32 mouse cellular contexts compared by ENCODE assay signal in genomic region chr1:39496995-39497394, GRCm38 (mm10). TPM values are rescaled to one million over a fixed set of nuclear protein-coding genes. Genes with fewer than 3 reads are reported as not detected.
DNase-seq lines count a peak whose midpoint lies in the region; ATAC-seq and TF ChIP-seq lines count a peak whose summit lies in the region.
"Had no signal": no experiment of that assay in that cellular context is flagged by ENCODE, and none has a peak within 500 bp of the region (broad histone marks: within the 10 kb centered on the region; RNA-seq: fewer than 3 reads in every experiment).

No protein-coding gene starts in this region.

- H3K27ac ChIP-seq in liver, embryonic 14.5 days = no peak overlapping the region
- no peak overlapping the region for H3K27ac ChIP-seq in liver, embryonic 11.5 days (ENCODE audit: low read depth, low read length)
- no peak overlapping the region for H3K27ac ChIP-seq in MEL (ENCODE audit: control insufficient read depth, low read depth, low read length)
- no peak overlapping the region for H3K27ac ChIP-seq in stomach, postnatal 0 days (replicated peaks)
- H3K27ac ChIP-seq in heart, adult 2 months = no peak overlapping the region
- H3K27ac ChIP-seq: embryonic facial prominence, embryonic 10.5 days; embryonic facial prominence, embryonic 13.5 days; forebrain, embryonic 10.5 days; forebrain, embryonic 13.5 days; heart, embryonic 15.5 days; hindbrain, embryonic 10.5 days; hindbrain, embryonic 13.5 days had no signal

- intact Hi-C loops in heart, adult 2 months (cut with DNase I) = no loop called here

- no peaks in the 10 kb centered on the region; a peak in 1 of 4 replicates for H3K4me1 ChIP-seq in liver, embryonic 14.5 days (replicated peaks; ENCODE audit: control insufficient read depth in 2 of 2, insufficient read depth in 2 of 2, low read length in 1 of 2)
- H3K4me1 ChIP-seq in liver, embryonic 11.5 days (replicated peaks; ENCODE audit: control insufficient read depth, insufficient read depth, low read length) = no peaks in the 10 kb centered on the region
- H3K4me1 ChIP-seq in E14TG2a.4 (replicated peaks; ENCODE audit: low read depth, low read length) (no peaks in the 10 kb centered on the region), MEL (ENCODE audit: control insufficient read depth in 1 of 2, insufficient read depth in 2 of 2, low read length in 2 of 2) (no peaks in the 10 kb centered on the region; a peak in 2 of 4 replicates)
- no peaks in the 10 kb centered on the region for H3K4me1 ChIP-seq in stomach, postnatal 0 days (replicated peaks; ENCODE audit: control insufficient read depth, insufficient read depth)
- no peaks in the 10 kb centered on the region; the same call in 1 of the 2 replicates for H3K4me1 ChIP-seq in heart, adult 2 months (ENCODE audit: control insufficient read depth, insufficient read depth, low read length)
- H3K4me1 ChIP-seq: embryonic facial prominence, embryonic 10.5 days; embryonic facial prominence, embryonic 13.5 days; forebrain, embryonic 10.5 days; forebrain, embryonic 13.5 days; heart, embryonic 12.5 days; heart, embryonic 15.5 days; hindbrain, embryonic 10.5 days; hindbrain, embryonic 13.5 days had no signal

- no peak for DNase-seq in liver, embryonic 14.5 days (ENCODE audit: low read depth in 3 of 3, low spot score in 3 of 3)
- no peak for DNase-seq in liver, embryonic 11.5 days (ENCODE audit: low spot score)
- DNase-seq in MEL (ENCODE audit: low read depth, low spot score) = no peak
- no peak for DNase-seq in stomach, postnatal 0 days (ENCODE audit: low spot score)
- DNase-seq in kidney, postnatal 25 days = no peak
- no peak for DNase-seq in heart, adult 2 months
- DNase-seq: adrenal gland, adult 2 months; adrenal gland, postnatal 25 days; cerebellum, adult 11-12 months; cerebellum, adult 8-10 months; cerebellum, postnatal 10 days; cerebellum, postnatal 36 days; embryo, embryonic 11 days; gastrocnemius, postnatal 10 days; gastrocnemius, postnatal 36 days; heart, adult 11 months; heart, postnatal 10 days; heart, postnatal 36 days had no signal

- no peak for TF ChIP-seq POLR2A in MEL (IDR thresholded peaks at IDR 0.05; ENCODE audit: control insufficient read depth in 1 of 2, insufficient read depth in 1 of 2, low read depth in 1 of 2, low read length in 2 of 2, poor library complexity in 1 of 2)
- no peak for TF ChIP-seq POLR2A in heart, adult 2 months (IDR thresholded peaks at IDR 0.05; ENCODE audit: insufficient read depth, low read depth, low read length)

- TF ChIP-seq EP300 in liver, embryonic 14.5 days (IDR thresholded peaks at IDR 0.05; ENCODE audit: low read depth) = no peak
- no peak for TF ChIP-seq EP300 in MEL (IDR thresholded peaks at IDR 0.05; ENCODE audit: low read depth in 1 of 2, low read length in 2 of 2)
- no peak for TF ChIP-seq EP300 in stomach, postnatal 0 days (optimal IDR thresholded peaks at IDR 0.05)
- TF ChIP-seq EP300 in heart, adult 2 months (IDR thresholded peaks at IDR 0.05; ENCODE audit: insufficient read depth, low read depth, low read length) = no peak

- no peak overlapping the region for H3K4me3 ChIP-seq in liver, embryonic 14.5 days (ENCODE audit: insufficient read depth in 1 of 2, low read depth in 2 of 2, low read length in 2 of 2)
- no peak overlapping the region for H3K4me3 ChIP-seq in liver, embryonic 11.5 days (ENCODE audit: low read depth, low read length)
- no peak overlapping the region for H3K4me3 ChIP-seq in E14TG2a.4 (replicated peaks; ENCODE audit: low read length)
- H3K4me3 ChIP-seq in MEL (ENCODE audit: control insufficient read depth in 1 of 2, insufficient read depth in 1 of 2, low read depth in 2 of 2, low read length in 2 of 2) = no peak overlapping the region
- no peak overlapping the region for H3K4me3 ChIP-seq in stomach, postnatal 0 days (ENCODE audit: low read depth, low read length)
- no peak overlapping the region for H3K4me3 ChIP-seq in heart, adult 2 months
- H3K4me3 ChIP-seq: embryonic facial prominence, embryonic 10.5 days; embryonic facial prominence, embryonic 13.5 days; erythroblast, embryonic 14.5 days; forebrain, embryonic 10.5 days; forebrain, embryonic 13.5 days; heart, embryonic 12.5 days; heart, embryonic 15.5 days; hindbrain, embryonic 10.5 days; hindbrain, embryonic 13.5 days had no signal

- no peaks in the 10 kb centered on the region for H3K27me3 ChIP-seq in liver, embryonic 14.5 days (ENCODE audit: control insufficient read depth, insufficient read depth, low read length)
- H3K27me3 ChIP-seq in liver, embryonic 11.5 days (replicated peaks; ENCODE audit: control insufficient read depth, insufficient read depth, low read length) = no peaks in the 10 kb centered on the region
- H3K27me3 ChIP-seq in E14TG2a.4 (ENCODE audit: insufficient read depth, low read length) = no peaks in the 10 kb centered on the region
- H3K27me3 ChIP-seq in MEL (ENCODE audit: control insufficient read depth in 1 of 2, insufficient read depth in 2 of 2, low read length in 2 of 2) = peaks cover 2% of the 10 kb centered on the region in 2 experiments; a peak in 2 of 4 replicates
- H3K27me3 ChIP-seq in stomach, postnatal 0 days (ENCODE audit: control insufficient read depth, insufficient read depth, low read length) = no peaks in the 10 kb centered on the region
- no peaks in the 10 kb centered on the region for H3K27me3 ChIP-seq in heart, adult 2 months (ENCODE audit: control insufficient read depth, insufficient read depth, low read length)
- H3K27me3 ChIP-seq: forebrain, embryonic 13.5 days; heart, embryonic 15.5 days; hindbrain, embryonic 13.5 days had no signal

- ATAC-seq in liver, embryonic 14.5 days (ENCODE audit: insufficient read depth) = no peak
- no peak for ATAC-seq in liver, embryonic 11.5 days (replicated peaks; ENCODE audit: low FRiP score)
- no peak for ATAC-seq in stomach, postnatal 0 days (ENCODE audit: low FRiP score, low TSS enrichment)
- ATAC-seq: CD4-positive, CD25-positive, alpha-beta regulatory T cell, adult 4 months; forebrain, embryonic 13.5 days; forebrain, embryonic 16.5 days; hindbrain, embryonic 16.5 days; intestine, embryonic 16.5 days had no signal

- peak; percentile 32; the same call in 1 of the 2 replicates for TF ChIP-seq CTCF in liver, embryonic 14.5 days (IDR thresholded peaks at IDR 0.05; ENCODE audit: low read depth)
- TF ChIP-seq CTCF in E14TG2a.4 (conservative IDR thresholded peaks at IDR 0.05; ENCODE audit: low read length) = 0 out of 2 replicates have a peak, but pooled peaks have one; percentile 13
- TF ChIP-seq CTCF in MEL (IDR thresholded peaks at IDR 0.05 in 2 of 3, conservative IDR thresholded peaks at IDR 0.05 in 1 of 3; ENCODE audit: control insufficient read depth in 1 of 3, insufficient read depth in 1 of 3, low read depth in 2 of 3, low read length in 3 of 3, poor library complexity in 1 of 3, severe bottlenecking in 1 of 3) = peak in 2 of 3 experiments; percentile 15 to 24; a peak in 2 of 6 replicates
- TF ChIP-seq CTCF in stomach, postnatal 0 days (IDR thresholded peaks at IDR 0.05; ENCODE audit: low read depth) = 0 out of 2 replicates have a peak, but pooled peaks have one; percentile 18
- TF ChIP-seq CTCF in heart, adult 2 months (IDR thresholded peaks at IDR 0.05) = no peak

- H3K9me3 ChIP-seq in liver, embryonic 14.5 days (ENCODE audit: control insufficient read depth, low read length) = no peaks in the 10 kb centered on the region
- no peaks in the 10 kb centered on the region for H3K9me3 ChIP-seq in liver, embryonic 11.5 days (ENCODE audit: control insufficient read depth, low read length)
- peaks cover 11% of the 10 kb centered on the region; the same call in 1 of the 2 replicates for H3K9me3 ChIP-seq in E14TG2a.4 (ENCODE audit: low read length)
- no peaks in the 10 kb centered on the region for H3K9me3 ChIP-seq in MEL (replicated peaks; ENCODE audit: insufficient read depth, low read length)
- H3K9me3 ChIP-seq in stomach, postnatal 0 days (ENCODE audit: control insufficient read depth, low read length) = no peaks in the 10 kb centered on the region
- H3K9me3 ChIP-seq: embryonic facial prominence, embryonic 10.5 days; heart, embryonic 12.5 days; heart, embryonic 15.5 days had no signal

- 89% methylated on average over 4 of the region's 4 CpGs for WGBS in liver, embryonic 14.5 days (ENCODE audit: insufficient replicate concordance)
- WGBS in liver, embryonic 11.5 days = 87% methylated on average over 4 of the region's 4 CpGs
- 93% methylated on average over 4 of the region's 4 CpGs for WGBS in stomach, postnatal 0 days
- 93% methylated on average over 4 of the region's 4 CpGs for WGBS in heart, adult 2 months

- H3K36me3 ChIP-seq in liver, embryonic 14.5 days (replicated peaks; ENCODE audit: control insufficient read depth, insufficient read depth, low read depth) = no peaks in the 10 kb centered on the region
- H3K36me3 ChIP-seq in liver, embryonic 11.5 days (ENCODE audit: control insufficient read depth, insufficient read depth, low read length) = no peaks in the 10 kb centered on the region
- H3K36me3 ChIP-seq in E14TG2a.4 (ENCODE audit: insufficient read depth, low read length) (no peaks in the 10 kb centered on the region), MEL (ENCODE audit: control insufficient read depth in 1 of 2, insufficient read depth in 2 of 2, low read length in 2 of 2) (peaks cover 0 to 4% of the 10 kb centered on the region in 2 experiments; a peak in 2 of 4 replicates)
- H3K36me3 ChIP-seq in stomach, postnatal 0 days (ENCODE audit: control insufficient read depth, insufficient read depth, low read length) = no peaks in the 10 kb centered on the region
- H3K36me3 ChIP-seq in heart, adult 2 months (ENCODE audit: control insufficient read depth, insufficient read depth, low read length) = no peaks in the 10 kb centered on the region
- H3K36me3 ChIP-seq: embryonic facial prominence, embryonic 10.5 days; embryonic facial prominence, embryonic 13.5 days; forebrain, embryonic 10.5 days; heart, embryonic 12.5 days; heart, embryonic 15.5 days; hindbrain, embryonic 10.5 days; hindbrain, embryonic 13.5 days had no signal

- TF ChIP-seq RAD21 in MEL (IDR thresholded peaks at IDR 0.05; ENCODE audit: low read depth, low read length) = peak; percentile 13; the same call in 1 of the 2 replicates

- no peak overlapping the region for H3K4me2 ChIP-seq in liver, embryonic 14.5 days (ENCODE audit: low read depth)
- H3K4me2 ChIP-seq in liver, embryonic 11.5 days = no peak overlapping the region
- H3K4me2 ChIP-seq in stomach, postnatal 0 days (replicated peaks; ENCODE audit: low read depth) = no peak overlapping the region
- H3K4me2 ChIP-seq: embryonic facial prominence, embryonic 13.5 days; forebrain, embryonic 13.5 days; heart, embryonic 12.5 days; heart, embryonic 15.5 days; hindbrain, embryonic 13.5 days had no signal

- no peak overlapping the region for H3K9ac ChIP-seq in liver, embryonic 14.5 days (replicated peaks)
- no peak overlapping the region for H3K9ac ChIP-seq in liver, embryonic 11.5 days (ENCODE audit: low read depth, low read length)
- H3K9ac ChIP-seq in MEL (ENCODE audit: control insufficient read depth, low read depth, low read length, poor library complexity, severe bottlenecking) = no peak overlapping the region
- no peak overlapping the region for H3K9ac ChIP-seq in stomach, postnatal 0 days (ENCODE audit: low read length)
- no peak overlapping the region for H3K9ac ChIP-seq in heart, adult 2 months (ENCODE audit: low read depth, low read length)
- H3K9ac ChIP-seq: embryonic facial prominence, embryonic 13.5 days; forebrain, embryonic 13.5 days; heart, embryonic 12.5 days; heart, embryonic 15.5 days; hindbrain, embryonic 13.5 days had no signal

- no peaks in the 10 kb centered on the region for H3K79me2 ChIP-seq in MEL (ENCODE audit: control insufficient read depth, insufficient read depth, low read length, poor library complexity)
- H3K79me2 ChIP-seq in heart, adult 2 months (replicated peaks; ENCODE audit: control insufficient read depth, insufficient read depth, low read length) = no peaks in the 10 kb centered on the region

RNA-seq across cellular contexts. Expression of gene Tbc1d8, which starts 18.4 kb away (rescaled TPM):
- 2.2 and 3.1 TPM in 2 replicates for polyA plus RNA-seq in liver, embryonic 14.5 days (2012; rRNA removed)
- polyA plus RNA-seq in liver, embryonic 14.5 days (2014; fragmentation: Nextera tagmentation; extraction: Ambion mirVana) = 2.5 and 2.9 TPM in 2 replicates
- 6.7 and 9.3 TPM in 2 replicates for polyA plus RNA-seq in liver, embryonic 11.5 days (2014; fragmentation: Nextera tagmentation; extraction: Ambion mirVana)
- 1.5 TPM in 2 replicates for total RNA-seq in MEL (2012; rRNA removed)
- polyA plus RNA-seq in MEL (2012; ENCODE audit: insufficient read depth in 1 of 2, insufficient read length in 2 of 2, low read depth in 1 of 2, low replicate concordance in 2 of 2, missing spikeins in 1 of 2) = 1 to 10 TPM in 1 of 2 experiments, not detected in 1; 2.4 TPM
- 5.3 and 7.3 TPM in 2 replicates for polyA plus RNA-seq in stomach, postnatal 0 days (2015; fragmentation: Nextera tagmentation; extraction: Ambion mirVana)
- total RNA-seq in heart, adult 2 months (2021) = 1 to 10 TPM; 5.2 to 6.1 TPM
- 6.3 and 8.3 TPM in 2 replicates for polyA plus RNA-seq in heart, adult 2 months (2012; rRNA removed)

RNA-seq across cellular contexts. Expression of gene Cnot11, which starts 37.8 kb away (rescaled TPM):
- 7.1 and 8.0 TPM in 2 replicates for polyA plus RNA-seq in liver, embryonic 14.5 days (2012; rRNA removed)
- 9.6 and 10.0 TPM in 2 replicates for polyA plus RNA-seq in liver, embryonic 14.5 days (2014; fragmentation: Nextera tagmentation; extraction: Ambion mirVana)
- polyA plus RNA-seq in liver, embryonic 11.5 days (2014; fragmentation: Nextera tagmentation; extraction: Ambion mirVana) = 24.3 and 26.3 TPM in 2 replicates
- 20.0 and 21.1 TPM in 2 replicates for total RNA-seq in MEL (2012; rRNA removed)
- 10 to 100 TPM; 37.9 to 46.0 TPM for polyA plus RNA-seq in MEL (2012; ENCODE audit: insufficient read depth in 1 of 2, insufficient read length in 2 of 2, low read depth in 1 of 2, low replicate concordance in 2 of 2, missing spikeins in 1 of 2)
- polyA plus RNA-seq in stomach, postnatal 0 days (2015; fragmentation: Nextera tagmentation; extraction: Ambion mirVana) = 11.1 and 12.3 TPM in 2 replicates
- 10 to 100 TPM; 13.2 to 15.6 TPM for total RNA-seq in heart, adult 2 months (2021)
- 9.8 and 11.9 TPM in 2 replicates for polyA plus RNA-seq in heart, adult 2 months (2012; rRNA removed)
